Mouse (Mus musculus) G1E (cell line): ENCODE measurements around the gene St6galnac3.

Experiments
- CTCF ChIP-seq: IDR thresholded peaks from 2 replicates; pipeline ENCODE4 v1.5.1; 2012; ENCODE audit warnings: low read depth, low read length, inconsistent platforms, mixed read lengths
- GATA1 ChIP-seq: IDR thresholded peaks from 2 replicates; pipeline ENCODE4 v1.6.1; 2012; ENCODE audit warnings: borderline replicate concordance, low read length, inconsistent platforms, mixed read lengths
- GATA2 ChIP-seq: IDR thresholded peaks from 2 replicates; pipeline ENCODE4 v1.6.1; 2012; ENCODE audit warnings: low read depth, low read length, inconsistent platforms, borderline replicate concordance
- POLR2AphosphoS5 ChIP-seq: IDR thresholded peaks from 2 replicates; pipeline ENCODE4 v1.6.1; 2012; ENCODE audit warnings: low read depth, low read length, inconsistent platforms; ENCODE audit not compliant: insufficient replicate concordance
- TAL1 ChIP-seq: conservative IDR thresholded peaks from 2 replicates; pipeline ENCODE4 v1.6.1; 2012; ENCODE audit warnings: low read depth, low read length, inconsistent platforms, mixed read lengths

GRCm38 (mm10) chr3:153655071-153655470, 69.9 kb downstream of the St6galnac3 start:
- peak; percentile 35; the same call in 1 of the 2 replicates for TF ChIP-seq CTCF
- TF ChIP-seq GATA1 = no peak
- TF ChIP-seq TAL1 = no peak
- no peak for TF ChIP-seq POLR2AphosphoS5
- TF ChIP-seq GATA2 = no peak
